Mouse (Mus musculus): ENCODE data around the gene Selenoo. TPM values are rescaled to one million over a fixed set of nuclear protein-coding genes. Genes with fewer than 3 reads are reported as not detected.

Gene Selenoo
- total RNA-seq, 4 experiments from 2014 or later: 22.9 to 25.4 (median 23.4) TPM

DNA sequence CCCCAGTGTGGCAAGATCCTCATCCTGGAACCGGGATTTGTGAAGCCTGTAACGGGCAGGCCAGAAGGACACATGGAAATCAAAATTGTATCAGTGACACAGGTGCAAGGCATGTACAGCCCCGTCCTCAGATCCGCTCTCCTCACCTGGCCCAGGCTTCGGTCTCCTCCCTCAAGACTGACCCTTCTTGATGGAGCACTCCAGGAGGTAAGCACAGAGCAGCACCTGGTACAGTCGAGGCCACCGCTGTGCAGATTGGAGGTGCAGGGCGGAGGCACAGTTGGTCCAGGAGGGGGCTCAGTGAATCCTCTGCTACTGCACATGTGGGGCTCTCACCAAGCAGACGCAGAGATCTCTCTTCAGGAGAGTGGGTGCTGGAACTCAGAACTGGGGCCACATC, 36.5 kb downstream of the Selenoo start:
- DNase-seq (ENCODE audit: low spot score in 2 of 2): no peak

DNA sequence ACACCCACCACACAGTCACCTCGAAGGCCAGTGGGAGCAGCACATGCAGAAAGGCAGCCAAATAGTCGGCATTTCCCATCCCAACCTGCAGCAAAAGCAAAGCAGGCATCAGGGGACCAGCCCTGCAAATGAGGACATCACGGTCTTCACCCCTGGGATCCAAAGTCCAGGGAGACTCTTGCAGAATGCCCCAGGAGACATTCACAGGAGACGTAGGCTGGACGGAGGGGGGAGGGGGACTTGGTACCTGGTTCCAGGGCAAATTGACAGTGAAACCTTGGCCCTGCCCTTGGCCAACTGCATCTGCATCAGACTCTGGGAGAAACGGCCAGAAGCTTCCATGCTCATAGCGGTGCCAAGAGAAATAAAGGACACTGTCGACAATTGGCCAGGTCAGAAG, 37.7 kb downstream of the Selenoo start:
- no peak for DNase-seq (ENCODE audit: low spot score in 2 of 2)

DNA sequence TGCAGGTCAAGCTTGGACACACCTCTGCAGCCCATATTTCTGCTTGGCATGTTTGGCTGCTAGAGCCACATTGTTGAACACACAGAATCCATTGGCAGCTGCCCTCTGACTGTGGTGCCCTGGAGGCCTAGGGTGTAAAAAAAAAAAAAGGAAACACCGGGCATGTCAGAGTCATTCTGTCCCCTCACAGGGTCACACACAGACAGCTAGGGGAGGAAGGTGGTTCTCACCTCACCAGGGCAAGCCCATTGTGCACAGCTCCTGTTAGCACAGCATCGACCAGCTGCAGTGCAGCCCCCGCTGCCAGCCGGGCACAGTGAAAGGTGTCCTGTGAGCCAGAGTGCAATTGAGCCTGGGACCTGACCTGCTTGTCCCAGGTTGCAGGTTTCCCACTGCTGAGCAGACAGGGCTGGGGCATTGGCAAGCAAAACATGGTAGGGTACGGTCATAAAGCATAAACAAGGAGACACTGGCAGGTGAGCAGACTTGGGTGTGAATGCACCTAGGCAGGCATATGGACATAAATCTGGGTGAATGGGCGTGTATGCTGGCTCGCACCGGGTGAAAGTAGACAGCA, 38.6 kb downstream of the Selenoo start:
- no peak for DNase-seq (ENCODE audit: low spot score in 2 of 2)

DNA sequence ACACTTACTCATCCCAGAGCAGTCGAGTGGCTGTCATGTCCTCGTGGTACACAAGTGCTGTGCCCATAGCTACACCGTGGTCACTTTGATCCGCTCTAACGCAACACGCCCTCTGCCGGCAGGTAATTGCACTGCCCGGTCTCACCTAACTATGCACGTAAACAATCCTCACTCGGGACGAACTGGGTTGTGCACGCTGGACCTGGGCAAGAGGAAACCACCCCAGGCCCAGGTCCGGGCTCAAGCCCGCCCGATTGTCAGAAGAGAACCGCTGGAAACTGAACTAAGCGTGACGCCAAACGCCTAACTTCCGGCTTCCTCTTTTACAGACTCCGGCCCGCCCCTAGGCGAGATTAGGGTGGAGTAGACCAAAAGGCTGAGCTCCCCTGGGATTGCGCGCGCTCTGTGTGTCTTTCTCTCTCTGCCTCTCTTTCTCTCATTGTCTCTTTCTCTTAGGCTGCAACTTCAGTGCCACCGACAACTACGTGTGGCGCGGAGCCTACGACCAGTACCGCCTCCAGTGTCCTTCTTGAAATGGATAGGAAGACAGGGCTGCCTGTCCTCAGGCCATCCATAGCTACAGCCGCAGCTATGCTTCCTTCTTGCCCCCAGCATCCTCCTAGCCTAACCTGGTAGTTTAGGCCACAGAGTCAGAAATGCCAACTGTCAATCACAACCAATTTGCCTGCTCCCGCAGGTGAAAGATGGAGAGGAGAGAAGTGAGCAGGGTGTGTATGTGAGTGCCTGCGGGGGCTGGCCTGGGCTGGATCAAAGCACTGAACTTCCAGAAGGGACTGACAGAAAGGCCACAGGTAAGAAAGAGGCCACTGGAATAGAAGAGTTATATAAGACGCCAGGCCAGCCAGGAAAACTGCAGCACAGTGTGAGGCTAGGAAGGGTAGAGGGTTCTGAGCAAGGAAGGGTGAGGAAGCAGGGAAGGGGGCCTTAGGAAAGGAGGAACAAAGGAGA, 39.8 kb downstream of the Selenoo start, which contains the start of gene Hdac10:
Gene Hdac10 (minus strand): TSS at position 319 of the 969 bp plus-strand sequence.
- DNase-seq (ENCODE audit: low spot score in 2 of 2): peak; percentile 72 to 86

DNA sequence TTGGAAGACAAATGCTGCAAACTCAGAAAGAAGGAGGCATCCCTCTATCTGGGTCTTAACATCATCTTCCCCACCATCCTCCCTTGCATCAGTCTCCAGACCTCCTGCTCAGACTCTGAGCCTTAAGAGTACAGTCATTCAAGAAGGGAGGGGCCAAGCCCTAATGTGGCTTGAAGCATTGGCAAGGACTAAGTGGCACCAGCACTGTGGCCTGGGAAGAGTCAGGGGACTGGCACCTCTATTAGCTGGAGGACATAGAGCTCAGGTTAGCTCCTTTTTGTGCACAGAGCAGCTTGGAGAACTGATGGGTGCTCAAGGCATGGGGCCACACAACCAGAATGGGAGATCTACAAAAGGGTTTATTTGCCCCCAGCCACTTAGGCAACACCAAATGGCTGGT, 41.4 kb downstream of the Selenoo start:
- DNase-seq (ENCODE audit: low spot score in 2 of 2): no peak

DNA sequence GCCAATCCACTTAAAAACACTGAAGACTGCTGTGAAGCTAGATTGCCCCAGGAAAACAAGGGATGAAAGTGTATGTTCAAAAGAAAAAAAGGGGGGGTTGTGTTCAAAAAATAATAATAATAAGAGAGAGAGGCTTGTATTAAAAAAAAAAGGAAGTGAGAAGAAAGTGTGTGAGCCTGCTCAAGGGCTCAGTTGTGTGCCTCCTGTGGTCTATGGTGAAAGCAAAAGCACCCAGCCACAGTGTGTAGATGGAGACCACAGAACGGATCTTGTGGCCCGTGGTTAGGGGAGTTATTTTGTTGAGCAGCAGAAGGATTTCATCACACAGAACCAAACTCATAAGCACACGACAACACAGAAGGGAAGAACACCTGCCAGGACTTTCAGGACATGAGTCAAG, 42.4 kb downstream of the Selenoo start:
- no peak for DNase-seq (ENCODE audit: low spot score in 2 of 2)

DNA sequence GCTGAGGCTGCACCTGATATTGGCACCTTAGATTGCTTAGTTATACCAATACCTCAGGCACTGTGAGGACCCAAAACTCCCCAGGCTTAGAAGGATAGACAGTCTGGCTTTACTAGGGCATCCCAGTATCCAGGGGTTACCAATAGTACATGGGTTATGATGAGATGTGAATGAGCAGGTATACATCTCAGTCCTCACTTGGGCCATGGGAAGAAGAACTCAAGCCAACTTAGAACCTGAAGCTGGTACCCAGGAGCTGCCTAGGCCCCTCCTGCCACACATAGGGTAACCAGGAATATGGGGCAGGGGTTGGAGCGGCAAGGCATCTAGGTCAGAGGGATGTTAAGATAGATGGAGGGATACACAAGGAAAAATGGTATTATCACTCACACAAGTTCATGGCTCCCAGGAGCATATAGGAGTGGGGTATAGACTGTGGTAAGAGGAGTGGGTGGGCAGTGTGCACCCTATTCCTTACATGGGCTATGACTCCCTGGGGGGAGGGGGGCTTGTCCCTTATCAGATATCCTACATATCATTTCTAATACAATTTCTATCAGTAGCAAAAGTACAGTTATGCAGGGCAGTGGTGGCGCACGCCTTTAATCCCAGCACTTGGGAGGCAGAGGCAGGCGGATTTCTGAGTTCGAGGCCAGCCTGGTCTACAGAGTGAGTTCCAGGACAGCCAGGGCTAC, 47.7 kb downstream of the Selenoo start:
- no peak for DNase-seq (ENCODE audit: low spot score in 2 of 2)

DNA sequence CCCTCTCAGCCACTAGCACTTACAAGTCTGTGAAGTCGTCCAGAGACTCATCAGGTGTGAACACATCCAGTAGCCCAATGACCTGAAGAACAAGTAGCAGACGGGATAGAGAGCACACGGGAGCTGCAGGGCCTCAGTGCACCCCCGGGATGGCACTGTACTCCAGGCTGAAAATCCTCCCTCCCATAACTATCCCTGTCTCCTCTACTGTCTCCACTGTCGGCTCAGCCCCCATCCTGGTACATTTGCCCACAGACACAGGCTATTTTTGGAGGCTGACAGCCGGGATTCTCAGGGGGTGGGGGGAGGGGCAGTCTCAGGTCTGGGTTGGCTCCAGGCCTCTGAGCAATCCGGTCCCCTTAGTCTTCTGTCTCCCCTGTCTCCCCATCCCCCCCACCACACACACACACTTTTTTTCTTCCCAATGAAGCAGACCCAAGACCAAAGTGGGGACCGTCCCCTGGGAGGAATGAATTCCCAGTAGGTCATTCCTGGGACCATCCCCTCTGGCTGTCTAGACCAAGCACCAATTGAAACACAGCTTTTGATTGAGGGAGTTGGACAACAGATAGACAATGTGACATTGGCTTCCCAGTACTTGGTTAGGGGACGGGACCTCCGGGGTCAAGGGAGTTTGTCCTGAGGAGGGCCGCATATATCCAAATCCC, 48.6 kb downstream of the Selenoo start:
- DNase-seq (ENCODE audit: low spot score in 2 of 2): no peak

DNA sequence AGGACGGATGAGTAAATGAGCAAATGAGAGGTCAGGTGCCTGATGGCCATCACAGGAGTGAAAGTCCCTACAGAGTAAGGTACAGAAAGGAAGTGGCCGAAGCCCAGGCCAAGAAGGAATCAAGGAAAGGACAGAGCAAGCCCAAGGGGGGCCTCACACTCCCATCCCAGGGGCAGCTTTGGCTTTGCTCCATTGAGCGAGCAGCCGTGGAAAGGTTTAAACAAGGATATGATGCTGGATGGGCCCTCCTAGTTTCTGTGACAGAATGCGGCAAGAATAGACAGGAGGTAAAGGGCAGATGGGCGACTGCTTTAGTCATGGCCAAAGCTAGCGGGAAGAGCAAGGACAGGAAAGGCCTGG, 49.1 kb downstream of the Selenoo start:
- DNase-seq (ENCODE audit: low spot score in 2 of 2): no peak

DNA sequence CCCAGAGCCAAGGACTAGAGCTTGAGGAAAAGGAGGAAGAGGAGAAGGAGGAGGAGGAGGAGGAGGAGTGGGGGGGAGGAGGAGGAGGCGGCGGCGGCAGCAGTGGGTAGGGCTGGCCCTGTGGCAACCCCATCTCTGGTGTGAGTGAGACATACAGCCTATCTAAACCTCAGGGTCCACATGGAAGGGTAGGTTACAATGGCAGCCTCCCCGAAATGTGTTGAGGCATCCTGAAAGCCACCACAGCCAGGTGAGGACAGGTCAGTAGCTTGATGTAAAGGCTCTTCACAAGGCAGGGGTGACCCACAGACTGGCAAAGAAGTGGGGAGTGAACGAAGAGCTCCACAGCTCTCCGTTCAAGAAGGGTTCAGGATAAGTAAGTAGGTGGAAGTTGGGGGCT, 49.6 kb downstream of the Selenoo start:
- DNase-seq (ENCODE audit: low spot score in 2 of 2): no peak

DNA sequence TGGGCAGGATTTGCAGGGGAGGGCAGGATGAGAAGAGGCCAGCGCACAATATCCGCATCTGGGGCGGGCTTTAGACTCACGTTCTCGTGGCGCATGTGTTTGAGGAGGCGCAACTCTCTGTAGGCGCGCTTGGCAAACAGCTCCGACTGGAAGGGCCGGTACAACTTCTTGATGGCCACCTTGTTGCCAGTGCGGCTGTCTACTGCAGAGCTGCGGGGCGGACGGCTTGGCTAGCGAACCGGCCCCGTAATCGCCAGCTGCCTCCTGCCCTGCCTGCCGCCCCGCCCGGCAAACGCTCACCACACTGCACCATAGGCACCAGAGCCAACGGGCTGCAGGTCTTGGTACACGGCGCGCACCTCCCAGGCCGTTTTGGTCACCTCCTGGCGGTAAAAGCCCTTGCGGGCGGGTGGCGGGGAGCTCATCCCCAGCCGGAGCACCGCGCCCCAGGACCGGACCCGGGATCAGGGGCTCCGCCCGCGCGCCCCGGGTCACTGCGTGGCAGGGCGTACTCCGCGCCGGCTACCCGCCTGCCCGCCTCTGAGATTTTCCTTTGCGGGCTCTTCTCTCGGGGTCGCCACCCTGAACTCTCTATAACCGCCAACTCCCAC, 51.3 kb downstream of the Selenoo start:
- peak in 1 of 2 experiments; percentile 62 for DNase-seq (ENCODE audit: low spot score in 2 of 2)

DNA sequence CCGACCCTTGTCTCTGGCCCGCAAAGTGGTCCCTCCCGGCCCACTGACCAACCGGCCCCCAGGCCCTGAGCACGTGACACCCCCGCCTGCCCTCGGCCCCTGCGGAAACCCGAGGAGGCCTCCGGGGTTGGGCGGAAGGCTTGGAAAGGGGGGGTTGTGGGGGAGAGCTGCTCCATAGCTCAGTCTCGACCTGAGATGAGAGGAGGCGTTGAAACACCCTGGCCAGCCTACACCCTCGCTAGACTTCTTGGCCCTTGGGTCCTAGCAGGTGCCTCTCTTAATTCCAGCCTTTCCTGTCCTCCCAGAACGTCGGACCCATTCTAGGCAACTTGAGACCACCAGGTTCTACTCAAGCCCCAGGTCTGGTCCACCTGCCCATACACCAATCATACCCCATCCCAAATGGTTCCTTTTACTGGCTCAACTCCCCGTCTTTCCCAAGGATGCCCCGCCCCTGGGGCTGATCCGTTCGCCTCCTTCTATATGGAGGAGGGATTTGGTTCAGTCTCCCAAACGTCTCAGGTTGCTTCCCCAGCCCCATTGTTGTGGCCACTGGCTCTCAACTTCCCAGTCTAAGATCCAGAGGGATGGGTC, 51.9 kb downstream of the Selenoo start, which contains the start of gene Mapk12:
Gene Mapk12 (minus strand): TSS at position 45 of the 594 bp plus-strand sequence.
- no peak for DNase-seq (ENCODE audit: low spot score in 2 of 2)

DNA sequence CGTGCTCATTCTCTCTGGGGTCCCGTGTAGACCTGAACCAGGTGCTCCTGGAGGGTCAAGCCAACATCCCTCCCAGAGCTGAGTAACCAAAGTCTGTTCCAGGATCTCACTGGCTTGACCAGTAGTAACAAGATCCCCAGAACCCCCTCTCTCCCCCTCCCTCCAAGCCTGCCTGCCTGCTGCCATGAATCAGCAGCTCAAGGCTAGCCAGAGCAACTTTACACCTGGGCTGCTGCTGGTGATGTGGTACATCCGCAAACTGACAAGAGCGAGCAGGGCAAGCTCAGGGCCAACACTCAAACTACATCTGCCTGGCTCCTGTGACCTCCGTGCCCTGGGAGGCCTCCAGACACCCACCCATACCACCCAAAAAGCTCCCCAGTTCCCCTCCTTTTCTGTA, 52.6 kb downstream of the Selenoo start:
- no peak for DNase-seq (ENCODE audit: low spot score in 2 of 2)

DNA sequence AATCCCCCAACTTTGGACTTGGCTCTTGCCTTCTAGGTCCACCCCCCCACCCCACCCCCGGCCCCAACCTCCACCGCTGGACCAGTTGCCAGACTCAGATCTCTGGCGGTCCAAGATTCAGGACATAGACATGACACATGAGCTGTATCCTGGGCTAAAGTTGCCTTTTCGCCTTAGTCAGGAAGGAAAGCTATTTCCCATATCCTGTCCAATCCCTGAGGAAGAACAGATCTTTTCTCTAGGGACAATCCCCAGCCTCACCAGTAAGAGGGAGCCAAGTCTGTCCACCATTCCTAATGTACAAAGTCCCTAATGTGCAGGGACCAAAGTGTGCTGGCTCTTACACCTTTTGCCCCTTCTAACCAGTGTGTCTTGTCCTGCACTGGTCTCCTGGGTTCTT, 53.0 kb downstream of the Selenoo start:
- no peak for DNase-seq (ENCODE audit: low spot score in 2 of 2)

DNA sequence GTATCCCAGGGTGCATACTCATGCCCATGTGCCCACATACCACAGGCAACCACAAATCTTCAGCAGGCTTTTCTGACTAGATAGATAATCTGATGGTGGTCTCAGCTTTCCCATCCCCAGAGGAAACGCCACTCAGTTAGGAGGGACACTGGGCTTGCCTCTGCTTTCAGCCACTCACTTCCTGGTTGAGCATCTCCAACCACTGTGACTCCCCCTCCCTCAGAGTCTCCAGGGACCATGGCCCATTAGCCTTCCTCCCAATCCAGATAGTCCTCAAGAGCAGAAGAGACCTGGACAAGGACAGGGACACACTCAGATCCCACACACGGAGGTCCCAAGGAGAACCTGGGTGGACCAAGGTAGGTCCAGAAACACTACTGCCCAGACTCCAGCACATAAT, 54.2 kb downstream of the Selenoo start:
- no peak for DNase-seq (ENCODE audit: low spot score in 2 of 2)

DNA sequence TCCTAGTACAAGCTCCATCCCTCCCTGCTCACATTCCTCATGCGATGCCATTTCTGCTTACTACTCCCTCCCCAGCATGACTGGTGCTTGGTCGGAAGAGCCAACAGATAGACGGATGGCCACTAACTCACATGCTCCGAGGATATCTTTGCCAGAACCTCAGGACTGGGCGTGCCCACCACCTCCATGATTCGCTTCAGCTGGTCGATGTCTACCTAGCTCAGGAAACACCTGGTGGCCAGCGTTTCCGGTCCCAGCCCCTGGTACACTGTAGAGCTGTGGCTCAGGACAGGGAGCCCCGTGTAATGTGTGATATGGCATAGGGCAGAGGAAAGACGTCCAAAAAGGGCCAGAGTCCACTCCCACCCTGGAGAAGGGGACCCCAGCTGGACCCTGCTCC, 56.1 kb downstream of the Selenoo start:
- DNase-seq (ENCODE audit: low spot score in 2 of 2): no peak

DNA sequence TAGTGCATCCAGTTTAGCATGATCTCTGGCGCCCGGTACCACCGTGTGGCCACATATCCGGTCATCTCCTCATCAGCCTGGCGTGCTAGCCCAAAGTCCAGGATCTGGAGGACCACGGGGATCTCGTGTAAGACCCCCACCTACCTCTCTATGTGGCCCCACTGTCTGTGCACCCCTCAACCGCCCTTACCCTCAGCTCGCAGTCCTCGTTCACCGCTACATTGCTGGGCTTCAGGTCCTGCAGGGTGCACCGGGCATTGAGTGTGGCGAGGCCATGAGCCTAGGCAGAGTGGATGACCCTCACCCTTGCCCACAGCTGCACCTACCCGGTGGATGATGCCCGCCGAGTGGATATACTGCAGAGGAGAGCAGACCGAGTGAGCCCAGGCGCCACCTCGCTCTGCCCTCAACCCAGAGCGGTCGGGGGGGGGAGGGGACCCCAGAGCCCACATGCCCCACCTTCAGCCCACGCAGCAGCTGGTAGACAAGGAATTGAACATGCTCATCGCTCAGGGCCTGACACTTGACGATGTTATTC, 57.0 kb downstream of the Selenoo start:
- DNase-seq (ENCODE audit: low spot score in 2 of 2): no peak

DNA sequence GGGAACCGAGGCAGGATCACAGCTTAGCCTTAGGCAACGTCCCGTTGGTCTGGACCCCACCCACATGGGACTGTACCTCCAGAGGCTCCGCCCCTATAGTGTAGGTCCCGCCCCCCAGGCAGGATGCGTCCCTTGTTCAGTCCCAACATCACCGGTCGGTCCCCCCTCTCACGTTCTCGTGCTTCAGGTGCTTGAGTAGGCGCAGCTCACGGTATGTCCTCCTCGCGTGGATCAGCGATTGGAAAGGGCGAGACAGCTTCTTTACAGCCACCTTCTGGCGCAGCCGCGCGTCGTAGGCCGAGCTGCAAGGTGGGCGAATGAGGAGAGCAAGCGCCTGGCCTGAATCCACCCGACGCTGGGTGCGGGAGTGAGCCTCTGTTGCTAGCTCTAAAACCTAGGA, 57.7 kb downstream of the Selenoo start:
- DNase-seq (ENCODE audit: low spot score in 2 of 2): peak; percentile 37 to 51

DNA sequence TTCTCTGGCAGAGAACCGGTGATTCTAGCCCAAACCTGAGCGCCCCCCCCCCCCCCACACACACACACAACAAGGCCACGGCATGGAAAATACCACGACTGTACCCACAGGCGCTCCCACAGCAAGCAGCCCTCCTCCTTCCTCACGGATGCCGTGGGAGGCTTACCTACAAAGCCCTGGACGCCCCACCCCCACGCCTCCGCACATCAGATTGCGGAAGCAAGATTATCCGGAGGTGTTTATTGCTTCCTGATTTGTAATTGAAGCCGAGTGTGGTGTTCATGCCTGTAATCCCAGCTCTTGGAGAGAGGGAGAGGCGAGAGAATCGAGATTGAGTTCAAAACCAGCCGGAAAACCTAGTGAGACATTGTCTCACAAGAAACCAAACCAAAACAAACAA, 58.1 kb downstream of the Selenoo start:
- no peak for DNase-seq (ENCODE audit: low spot score in 2 of 2)

DNA sequence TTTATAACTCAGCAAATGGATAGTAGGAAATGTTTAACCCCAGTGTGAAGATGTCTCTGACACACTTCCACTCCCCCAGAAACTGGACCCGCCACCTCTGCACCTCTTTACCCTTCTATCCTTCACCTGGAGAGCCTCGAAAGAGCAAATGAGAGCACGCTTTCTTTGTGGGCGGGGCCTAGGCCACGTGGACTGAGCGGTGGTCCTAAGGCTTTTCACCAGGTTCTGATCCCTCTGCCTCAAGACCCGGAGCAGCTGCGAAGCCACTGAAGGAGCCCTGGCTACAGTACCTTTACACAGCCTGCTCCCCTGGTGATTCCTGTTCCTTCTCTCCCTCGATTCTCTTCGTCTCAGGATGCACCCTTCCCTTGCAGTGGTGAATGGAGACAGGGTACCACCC, 58.6 kb downstream of the Selenoo start:
- DNase-seq (ENCODE audit: low spot score in 2 of 2): no peak

DNA sequence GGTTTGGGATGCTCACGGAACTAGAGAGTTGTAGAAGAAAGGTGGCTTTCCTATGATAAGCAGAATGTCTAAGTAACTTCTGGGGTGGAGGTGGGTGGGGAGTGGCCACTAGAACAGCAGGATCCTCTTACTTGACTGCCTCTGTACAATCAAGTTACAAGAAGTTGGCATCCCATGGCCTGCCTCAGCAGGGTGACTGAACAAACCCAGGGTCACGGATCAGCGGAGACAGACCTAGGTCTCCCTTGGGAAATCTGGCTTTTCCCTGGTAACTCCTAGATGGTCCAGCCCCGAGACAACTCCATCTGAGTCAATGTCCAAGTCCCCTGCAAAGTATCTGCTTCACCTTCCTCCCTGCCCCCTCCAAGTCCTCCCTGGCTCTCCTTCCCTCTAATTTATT, 59.0 kb downstream of the Selenoo start:
- DNase-seq (ENCODE audit: low spot score in 2 of 2): no peak

Measured in layer of hippocampus, adult 8-10 months (tissue).